Mouse (Mus musculus) brown adipose tissue, adult 24 weeks (tissue): ENCODE results near the gene Ankrd44. TPM values are rescaled to one million over a fixed set of nuclear protein-coding genes. Genes with fewer than 3 reads are reported as not detected.

Source experiments
- H3K27ac ChIP-seq: fragments of 200-500 bp; replicated peaks from 2 replicates; pipeline ENCODE4 v1.5.1; 2012; ENCODE audit warnings: low read depth, mild to moderate bottlenecking, low read length
- H3K4me1 ChIP-seq: fragments of 200-500 bp; 2 replicates; pipeline ENCODE4 v1.6.1; 2012; ENCODE audit warnings: low read length, mixed read lengths; ENCODE audit not compliant: control insufficient read depth, insufficient read depth, insufficient read length
- H3K4me3 ChIP-seq: fragments of 200-500 bp; 2 replicates; pipeline ENCODE4 v1.5.1; 2012; ENCODE audit warnings: low read depth, mild to moderate bottlenecking, low read length, moderate library complexity; ENCODE audit not compliant: insufficient read depth
- polyA plus RNA-seq: library from polyadenylated mRNA; stranded (reverse); fragments of >200 nt; gene quantifications from 2 replicates; pipeline ENCODE4 v1.2.4, GENCODE M21; 2012; ENCODE audit not compliant: missing spikeins, insufficient read depth, insufficient read length

Gene Ankrd44
- polyA plus RNA-seq, 1 experiment = 8.4 TPM

DNA sequence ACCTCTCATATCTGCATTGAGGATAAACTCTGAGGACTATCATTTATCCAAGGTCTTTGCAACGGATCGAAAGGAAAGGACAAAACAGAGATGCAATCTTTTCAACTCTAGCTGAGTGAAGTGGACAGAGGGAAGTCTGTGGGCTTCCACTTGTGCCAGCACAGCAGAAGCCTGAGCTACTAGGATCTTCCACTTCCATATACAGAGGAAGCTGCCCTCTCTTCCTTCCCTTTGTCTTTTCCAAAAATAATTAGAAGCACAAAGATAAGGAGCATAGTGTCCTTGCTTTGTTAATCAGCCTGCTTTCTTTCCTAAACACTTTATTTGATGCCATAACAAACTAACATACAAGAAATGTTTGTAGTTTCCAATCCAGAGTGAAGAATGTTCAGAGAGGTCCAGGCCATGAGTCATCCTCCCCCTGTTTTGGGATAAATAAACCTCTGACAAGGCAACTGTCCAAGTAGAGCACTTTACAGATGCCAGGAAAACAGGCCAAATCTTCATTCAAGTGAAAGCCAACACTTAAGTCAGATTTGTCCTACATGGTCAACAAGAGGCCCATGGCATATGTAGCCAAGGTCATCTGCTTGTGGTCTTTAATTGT lies 160.5 kb downstream of the Ankrd44 start:
- Histone ChIP-seq H3K4me3 (no peak overlapping the region), H3K4me1 (peaks cover 13% of the 10 kb centered on the region), H3K27ac (peak overlapping the region; percentile 77)

DNA sequence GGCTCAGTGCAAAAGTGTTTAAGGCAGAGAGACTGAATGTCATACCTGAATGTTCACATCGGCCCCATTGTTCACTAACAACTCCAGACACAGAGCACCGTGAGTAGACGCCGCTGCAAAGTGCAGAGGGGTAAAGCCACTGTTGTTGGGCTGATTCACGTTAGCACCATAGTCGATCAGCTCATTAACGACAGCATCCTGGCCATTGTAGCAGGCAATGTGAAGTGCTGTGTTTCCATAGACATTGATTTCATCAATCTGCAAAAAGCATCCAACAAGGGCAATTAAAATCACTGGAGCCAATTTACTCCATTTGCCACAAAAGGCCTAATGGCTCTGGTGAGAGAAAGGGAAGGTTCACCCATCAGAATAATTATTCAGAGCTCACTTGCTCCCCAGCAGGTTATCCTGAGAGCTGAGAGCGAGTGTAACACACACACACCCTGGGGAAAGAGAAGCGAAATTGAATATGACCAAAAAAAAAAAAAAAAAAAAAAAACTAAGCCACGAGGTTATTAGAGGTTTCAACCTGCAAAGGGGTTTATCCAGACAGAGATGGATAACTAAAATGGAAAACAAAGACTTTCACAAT lies 163.9 kb downstream of the Ankrd44 start:
- H3K27ac ChIP-seq = no peak overlapping the region
- peaks cover 13% of the 10 kb centered on the region for H3K4me1 ChIP-seq
- no peak overlapping the region for H3K4me3 ChIP-seq

DNA sequence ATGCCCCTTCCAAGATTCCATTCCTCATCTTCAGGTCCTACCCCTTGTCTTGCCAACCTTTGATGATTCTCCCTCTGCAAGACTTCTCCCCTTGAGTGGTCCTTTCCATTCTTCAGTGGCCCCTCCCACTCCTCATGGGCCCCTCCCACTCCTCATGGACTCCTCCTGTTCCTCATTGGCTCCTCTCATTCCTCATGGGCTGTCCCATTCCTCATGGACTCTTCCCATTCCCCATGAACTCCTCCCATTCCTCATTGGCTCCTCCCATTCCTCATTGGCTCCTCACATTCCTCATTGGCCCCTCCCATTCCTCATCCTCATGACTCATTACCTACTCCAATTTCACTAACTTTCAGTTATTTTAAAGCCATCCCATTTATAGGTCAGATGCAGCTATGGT lies 166.3 kb downstream of the Ankrd44 start:
- Histone ChIP-seq H3K4me1 (no peaks in the 10 kb centered on the region), H3K27ac (no peak overlapping the region), H3K4me3 (no peak overlapping the region)

DNA sequence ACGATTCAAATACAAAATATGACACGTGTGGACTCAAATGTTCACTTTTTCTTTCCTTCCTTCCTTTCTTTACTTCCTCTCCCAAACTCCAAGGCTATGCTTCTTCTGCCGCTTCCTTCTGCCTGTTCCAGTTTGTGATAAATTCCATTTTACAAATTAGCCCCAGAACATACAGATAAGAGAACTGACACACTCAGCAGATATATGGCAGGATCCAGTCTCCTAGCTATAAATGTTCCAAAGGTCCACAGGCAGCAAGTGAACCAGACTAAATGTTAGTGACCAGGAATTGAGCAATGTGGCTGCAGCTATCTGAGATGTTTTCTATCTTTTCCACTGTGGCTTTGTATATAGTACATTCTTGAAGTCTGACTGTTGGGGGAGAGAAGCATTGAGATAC lies 168.9 kb downstream of the Ankrd44 start:
- H3K4me1 ChIP-seq = no peaks in the 10 kb centered on the region
- no peak overlapping the region for H3K27ac ChIP-seq
- no peak overlapping the region for H3K4me3 ChIP-seq

DNA sequence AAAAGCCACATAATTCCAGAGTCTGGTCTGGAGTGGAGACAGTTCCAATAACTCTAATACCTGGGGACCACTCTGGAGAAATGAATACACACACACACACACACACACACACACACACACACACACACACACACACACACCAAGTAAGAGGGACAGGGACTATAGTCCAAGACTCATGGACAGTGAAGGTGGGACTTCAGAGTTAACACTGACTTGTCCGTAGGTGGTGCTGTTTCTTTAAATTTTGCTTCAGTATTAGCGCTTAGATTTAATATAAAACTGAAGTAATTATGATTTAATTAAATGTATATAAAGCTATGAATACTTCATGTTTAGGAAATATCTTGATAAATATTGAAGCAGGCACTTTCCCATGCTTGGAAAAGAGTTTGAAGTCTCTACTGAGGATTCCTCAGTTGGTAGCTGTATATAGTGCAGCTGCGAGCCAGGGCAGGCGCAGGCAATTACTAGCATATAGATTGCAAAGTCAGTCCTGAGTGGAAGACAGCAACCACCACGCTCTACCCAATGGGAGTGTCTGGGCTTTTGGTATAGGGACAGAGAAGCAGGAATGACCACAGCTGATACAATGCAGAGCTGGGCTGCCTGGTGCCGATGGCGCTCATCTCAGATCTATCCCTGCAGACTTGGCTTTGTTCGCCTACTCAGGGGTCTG lies 170.4 kb downstream of the Ankrd44 start:
- Histone ChIP-seq H3K27ac (no peak overlapping the region), H3K4me1 (no peaks in the 10 kb centered on the region), H3K4me3 (no peak overlapping the region)

DNA sequence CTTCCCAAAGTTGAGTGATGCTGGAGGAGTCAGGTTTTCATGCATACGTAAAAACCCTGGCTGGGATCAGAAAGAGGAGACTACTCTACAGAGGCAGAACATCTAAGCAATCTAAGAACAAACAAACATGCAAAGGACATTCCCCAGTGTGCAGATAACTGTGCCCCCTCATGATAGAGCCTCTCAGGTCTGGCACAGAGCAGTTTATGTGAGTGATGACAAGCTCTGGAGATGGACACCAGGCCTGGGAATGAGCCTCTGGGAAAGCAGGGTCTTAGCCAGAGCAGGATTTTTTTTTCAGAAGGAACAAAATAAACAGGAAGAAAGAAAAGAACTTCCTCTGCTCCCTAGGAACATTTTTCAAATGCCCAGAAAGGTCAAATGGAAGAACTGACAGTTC lies 176.2 kb downstream of the Ankrd44 start:
- H3K4me3 ChIP-seq = no peak overlapping the region
- H3K4me1 ChIP-seq = 0 out of 2 replicates have a peak, but pooled peaks cover 7% of the 10 kb centered on the region
- H3K27ac ChIP-seq = peak overlapping the region; percentile 61

DNA sequence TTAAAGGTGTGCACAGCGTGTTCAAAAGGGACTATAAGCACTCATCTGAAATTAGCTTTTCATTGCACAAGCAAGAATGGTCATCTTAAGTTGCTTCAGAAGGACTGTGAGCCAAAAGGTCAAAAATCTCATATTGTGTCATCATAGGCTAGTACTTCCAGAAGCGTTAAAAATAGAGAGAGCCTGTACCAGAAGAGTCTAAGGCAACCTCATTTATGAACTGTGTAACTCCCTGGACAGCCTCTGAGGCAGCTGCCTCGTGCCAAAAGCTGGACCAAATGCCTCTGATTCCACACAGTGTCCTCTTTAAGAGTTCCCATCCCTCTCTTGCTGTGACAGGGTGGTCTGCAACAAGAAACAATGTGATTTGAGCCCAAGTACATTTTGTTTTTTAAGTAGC lies 176.7 kb downstream of the Ankrd44 start:
- Histone ChIP-seq H3K4me3 (no peak overlapping the region), H3K4me1 (0 out of 2 replicates have a peak, but pooled peaks cover 7% of the 10 kb centered on the region), H3K27ac (peak overlapping the region; percentile 61)

DNA sequence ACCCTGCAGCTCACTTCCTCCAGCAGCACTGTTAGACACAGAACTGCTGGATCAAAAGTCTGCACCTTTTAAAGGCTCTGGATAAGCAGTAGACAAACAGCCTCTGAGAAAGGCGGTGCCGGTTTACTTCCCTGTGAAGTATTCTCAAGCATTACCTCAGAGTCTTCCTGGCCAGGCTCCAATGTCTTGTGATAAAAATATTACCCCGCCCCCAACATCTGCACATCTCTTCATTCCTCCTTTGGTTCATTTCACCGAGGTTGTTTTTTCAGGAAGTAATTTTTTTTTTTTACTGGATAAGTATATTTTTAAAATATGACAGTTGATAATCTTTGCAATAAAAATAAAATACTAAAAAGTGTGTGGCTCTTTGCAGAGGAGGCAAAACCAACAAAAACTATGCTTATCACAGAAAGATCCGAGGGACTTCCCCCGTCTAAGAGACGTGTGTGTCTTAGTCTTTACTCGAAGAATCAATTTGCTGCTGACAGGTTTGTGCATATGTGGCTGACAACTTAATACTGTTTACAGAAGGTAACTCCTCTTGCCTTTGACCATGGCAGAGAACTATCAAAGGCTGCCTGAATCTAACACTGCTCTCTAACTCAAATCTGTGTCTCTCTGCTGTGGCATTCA lies 178.3 kb downstream of the Ankrd44 start:
- peak overlapping the region; percentile 55 for H3K27ac ChIP-seq
- no peak overlapping the region for H3K4me3 ChIP-seq
- H3K4me1 ChIP-seq = 0 out of 2 replicates have a peak, but pooled peaks cover 7% of the 10 kb centered on the region

DNA sequence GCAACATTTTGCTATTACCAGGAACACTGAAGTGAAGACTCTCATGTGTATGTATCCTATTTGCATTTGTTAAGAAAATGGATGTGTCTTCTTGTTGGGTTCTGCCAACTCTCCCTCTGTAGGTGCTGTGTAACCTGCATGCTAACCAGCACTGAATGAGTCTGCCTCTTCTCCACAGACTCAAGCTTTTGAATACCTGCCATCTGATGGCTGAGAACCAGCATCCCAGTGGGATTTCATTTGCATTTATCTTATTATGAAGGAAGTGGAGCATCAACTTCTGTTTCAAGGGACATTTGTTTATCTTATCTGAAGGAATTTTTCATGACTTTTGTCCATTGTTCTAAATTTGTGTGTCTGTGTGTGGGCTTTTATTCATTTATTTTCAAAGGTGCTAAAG lies 180.5 kb downstream of the Ankrd44 start:
- no peak overlapping the region for H3K27ac ChIP-seq

DNA sequence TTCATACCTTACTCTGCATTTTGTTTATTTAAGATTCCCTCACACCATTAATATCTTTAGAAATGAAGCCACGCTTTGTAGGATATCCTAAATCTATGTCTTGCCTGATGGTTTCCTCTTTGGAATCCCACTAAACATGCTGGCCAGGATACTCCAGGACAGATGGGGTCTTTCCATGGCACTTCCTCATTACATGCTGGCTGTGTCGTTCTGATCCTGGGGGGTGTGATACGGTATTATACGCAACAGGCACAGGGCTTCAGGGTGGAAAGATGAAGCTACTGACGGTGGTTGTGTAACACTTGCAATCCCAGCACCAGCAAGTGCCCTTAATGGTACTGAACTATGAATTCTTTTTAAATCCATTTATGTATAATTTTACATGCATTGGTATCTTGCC lies 182.0 kb downstream of the Ankrd44 start:
- Histone ChIP-seq H3K27ac (no peak overlapping the region), H3K4me1 (0 out of 2 replicates have a peak, but pooled peaks cover 8% of the 10 kb centered on the region), H3K4me3 (no peak overlapping the region)

More for the DNA sequence above, 180.5 kb downstream of the Ankrd44 start:
- Histone ChIP-seq H3K4me1 (0 out of 2 replicates have a peak, but pooled peaks cover 9% of the 10 kb centered on the region), H3K4me3 (no peak overlapping the region)

DNA sequence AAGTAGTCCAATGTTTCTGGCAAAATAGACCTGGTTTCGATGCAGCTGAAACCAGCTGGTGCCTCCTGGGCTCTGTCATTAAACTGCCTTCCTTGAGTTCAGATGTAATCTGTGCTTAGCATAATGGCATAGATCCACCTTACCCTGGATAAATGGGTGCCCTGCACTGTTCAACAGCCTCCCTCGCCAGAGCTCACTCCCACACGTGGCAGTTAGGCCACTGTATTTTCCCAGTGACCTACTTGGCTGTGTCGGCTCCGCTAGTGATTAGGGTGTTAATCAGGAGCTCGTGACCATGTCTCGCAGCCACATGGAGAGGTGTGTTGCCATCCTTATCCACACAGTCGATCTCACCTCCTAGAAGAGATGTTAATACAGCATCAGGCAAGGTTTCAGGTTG lies 183.1 kb downstream of the Ankrd44 start:
- Histone ChIP-seq H3K27ac (no peak overlapping the region), H3K4me3 (no peak overlapping the region), H3K4me1 (0 out of 2 replicates have a peak, but pooled peaks cover 4% of the 10 kb centered on the region)

DNA sequence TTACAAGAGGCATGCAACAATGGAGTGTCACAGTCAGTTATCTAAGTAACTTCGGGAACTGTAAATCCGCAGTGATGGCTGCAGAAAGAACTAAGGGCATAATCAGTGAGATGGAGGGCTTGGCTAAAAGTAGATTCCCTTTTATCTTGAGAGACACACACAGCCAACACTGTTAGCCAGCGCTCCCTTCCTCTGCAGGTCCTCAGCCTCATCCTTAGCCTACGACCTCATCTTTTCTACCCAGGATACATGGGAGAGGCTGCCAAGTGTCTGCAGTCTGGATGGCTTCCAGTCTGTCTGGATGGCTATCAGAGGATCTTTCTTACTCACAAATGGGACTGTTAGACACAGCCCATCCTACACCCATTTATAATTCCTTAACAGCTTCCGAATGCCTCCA lies 185.3 kb downstream of the Ankrd44 start:
- H3K27ac ChIP-seq = no peak overlapping the region
- no peak overlapping the region for H3K4me3 ChIP-seq
- H3K4me1 ChIP-seq = 0 out of 2 replicates have a peak, but pooled peaks cover 3% of the 10 kb centered on the region

DNA sequence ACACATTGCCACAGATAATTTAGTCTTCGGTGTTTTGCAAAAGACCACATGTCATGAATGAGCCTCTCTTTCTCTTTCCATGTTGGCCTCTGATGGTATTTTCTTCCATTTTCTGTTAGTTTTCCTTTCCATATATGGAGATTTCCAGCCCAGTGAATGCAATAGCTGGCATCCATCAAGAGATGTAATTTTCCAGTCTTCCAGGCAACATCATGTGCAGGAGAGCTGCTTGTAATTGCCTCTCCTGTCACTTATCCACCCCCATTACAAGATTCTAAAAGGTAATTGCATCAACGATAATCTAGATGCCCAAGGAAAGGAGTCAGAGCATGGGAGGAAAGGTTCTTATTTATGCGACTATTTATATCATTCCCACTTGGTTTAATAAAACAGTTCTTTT lies 188.7 kb downstream of the Ankrd44 start:
- no peak overlapping the region for H3K4me3 ChIP-seq
- 0 out of 2 replicates have a peak, but pooled peaks cover 3% of the 10 kb centered on the region for H3K4me1 ChIP-seq
- H3K27ac ChIP-seq = no peak overlapping the region

DNA sequence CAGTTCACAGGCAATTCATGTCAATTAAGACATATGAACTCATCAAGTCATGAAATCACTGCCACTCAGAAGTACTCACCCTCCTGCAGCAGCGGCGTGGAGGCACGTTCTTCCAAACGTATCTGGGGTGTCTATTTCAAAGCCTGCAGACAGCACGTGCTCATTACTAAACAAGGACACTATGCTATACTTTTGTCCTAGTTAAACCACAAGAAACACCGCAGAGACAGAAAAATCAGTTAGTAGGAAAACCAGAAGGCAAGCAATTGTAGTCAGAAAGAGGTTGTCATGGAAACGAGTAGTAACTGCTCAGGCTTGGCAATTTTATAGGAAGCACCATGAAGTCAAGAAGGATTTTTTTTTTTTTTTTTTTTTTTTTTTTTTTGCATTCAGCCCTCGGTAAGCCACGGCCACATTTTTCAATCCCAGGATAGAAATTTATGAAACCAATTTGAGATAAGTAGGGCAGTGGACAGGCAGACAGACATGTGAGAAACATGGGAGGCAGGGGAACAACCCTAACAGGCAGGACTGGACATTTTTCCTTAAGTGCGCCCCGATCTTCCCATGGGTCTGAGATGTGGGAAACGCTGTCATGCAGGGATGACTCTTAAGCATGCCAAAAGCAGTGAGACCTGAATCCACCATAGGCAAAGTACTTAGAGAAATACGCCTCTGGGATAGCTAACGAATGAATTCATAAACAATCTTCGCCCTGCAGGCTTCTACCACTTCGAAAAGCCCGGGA lies 191.1 kb downstream of the Ankrd44 start:
- Histone ChIP-seq H3K27ac (no peak overlapping the region), H3K4me1 (no peaks in the 10 kb centered on the region), H3K4me3 (no peak overlapping the region)

DNA sequence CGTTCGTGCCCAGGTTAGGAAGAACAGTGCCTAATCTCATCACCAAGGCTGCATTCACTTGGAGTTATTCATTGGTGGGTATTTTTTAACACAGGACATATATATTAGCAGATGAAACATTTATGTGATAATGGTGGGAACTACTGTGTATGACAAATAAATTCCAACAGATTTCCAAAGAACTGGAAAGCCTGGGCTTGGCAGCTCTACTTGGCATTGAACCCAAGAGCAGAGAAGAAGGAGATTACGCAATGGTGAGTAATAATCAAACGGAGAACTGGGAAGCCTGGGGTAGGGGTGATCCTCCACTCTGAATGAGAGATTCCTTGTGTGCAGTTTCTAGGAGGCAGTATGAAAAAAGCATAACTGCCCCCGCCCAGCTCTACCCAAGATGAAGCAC lies 196.9 kb downstream of the Ankrd44 start:
- Histone ChIP-seq H3K4me3 (no peak overlapping the region), H3K27ac (peak overlapping the region; percentile 25; the same call in 1 of the 2 replicates), H3K4me1 (0 out of 2 replicates have a peak, but pooled peaks cover 3% of the 10 kb centered on the region)
